In the genomic region with DNA sequence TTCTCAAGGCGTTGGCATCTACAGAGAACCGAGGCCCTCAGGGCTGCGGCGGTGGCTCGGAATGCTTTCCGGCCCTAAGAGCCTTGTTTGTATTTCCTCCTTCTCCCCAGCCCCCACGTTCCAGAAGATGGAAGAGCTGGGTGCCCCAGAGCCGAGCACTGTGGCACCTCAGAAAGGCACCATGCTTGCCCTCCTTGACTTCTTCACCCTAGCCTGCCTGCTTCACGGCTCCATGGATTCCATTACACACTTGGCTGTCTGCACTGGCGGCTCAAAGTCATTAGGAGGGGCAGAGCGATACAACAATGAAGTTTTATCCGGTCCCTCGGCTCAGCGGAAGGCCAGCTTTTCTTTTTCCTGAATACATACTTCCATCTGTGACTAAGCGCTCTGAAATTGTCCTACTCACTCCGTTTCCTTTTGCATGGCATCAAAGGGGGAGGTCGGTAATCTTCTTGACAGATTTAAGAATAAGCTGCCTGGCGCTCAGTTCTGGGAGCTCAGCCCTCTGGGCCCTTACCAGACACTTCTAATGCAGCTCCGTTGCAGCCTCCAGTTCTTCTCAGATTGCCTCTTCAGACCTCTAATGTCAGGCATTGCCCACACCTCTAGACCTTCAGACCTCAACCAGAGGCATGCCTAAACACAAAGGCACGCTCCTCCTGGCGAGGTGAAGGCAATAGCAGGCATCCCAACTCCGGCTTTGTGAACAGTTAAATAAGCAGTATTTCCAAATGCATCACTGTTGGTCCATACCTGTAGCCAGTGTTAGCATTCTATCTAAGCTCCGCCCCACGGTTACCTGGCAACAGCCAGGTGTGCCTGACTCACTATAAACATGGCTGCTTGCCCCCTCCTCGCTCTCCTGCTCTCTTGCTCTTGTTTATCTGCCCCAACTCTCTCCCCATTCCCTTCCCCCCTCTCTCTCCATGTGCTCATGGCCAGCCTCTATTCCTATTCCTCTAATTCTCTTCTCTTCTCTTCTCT, we compare ENCODE assay signal across 8 mouse cellular contexts.
DNase-seq lines count a peak whose midpoint lies in the region; ATAC-seq and TF ChIP-seq lines count a peak whose summit lies in the region.
"Had no signal": no experiment of that assay in that cellular context is flagged by ENCODE, and none has a peak within 500 bp of the region (broad histone marks: within the 10 kb centered on the region; RNA-seq: fewer than 3 reads in every experiment).

No protein-coding gene starts in this region.

- intact Hi-C loops in left cerebral cortex, postnatal 14 days (cut with DNase I), result no loop called here
- intact Hi-C loops in left cerebral cortex, postnatal 36 days (cut with DNase I), result no loop called here

- no peak overlapping the region for H3K9ac ChIP-seq in kidney, postnatal 0 days (ENCODE audit: low read depth, low read length)
- H3K9ac ChIP-seq in hindbrain, embryonic 12.5 days, result no peak overlapping the region
- H3K9ac ChIP-seq in midbrain, postnatal 0 days (replicated peaks; ENCODE audit: low read length, poor library complexity, severe bottlenecking), result peak overlapping the region; percentile 24; the same call in 1 of the 2 replicates
- H3K9ac ChIP-seq: liver, embryonic 15.5 days had no signal

- 50% methylated on average over 25 of the region's 25 CpGs for WGBS in kidney, postnatal 0 days
- 57% methylated on average over 25 of the region's 25 CpGs for WGBS in hindbrain, embryonic 12.5 days
- 29% methylated on average over 25 of the region's 25 CpGs for WGBS in midbrain, postnatal 0 days

- peak; percentile 52; the same call in 1 of the 2 replicates for ATAC-seq in kidney, postnatal 0 days (replicated peaks; ENCODE audit: low FRiP score, low read depth)
- 0 out of 2 replicates have a peak, but pooled peaks have one; percentile 26 for ATAC-seq in hindbrain, embryonic 12.5 days (ENCODE audit: low FRiP score)
- peak; percentile 60; the same call in 1 of the 2 replicates for ATAC-seq in midbrain, postnatal 0 days (ENCODE audit: low FRiP score)

- no peak for TF ChIP-seq CTCF in kidney, postnatal 0 days (IDR thresholded peaks at IDR 0.05; ENCODE audit: low read depth)
- TF ChIP-seq CTCF in midbrain, postnatal 0 days (IDR thresholded peaks at IDR 0.05), result no peak

- no peak overlapping the region for H3K27ac ChIP-seq in kidney, postnatal 0 days
- 0 out of 2 replicates have a peak overlapping the region, but pooled peaks have one; percentile 17 for H3K27ac ChIP-seq in hindbrain, embryonic 12.5 days
- peak overlapping the region; percentile 65 for H3K27ac ChIP-seq in midbrain, postnatal 0 days (ENCODE audit: low read depth, low read length)
- H3K27ac ChIP-seq: liver, embryonic 15.5 days had no signal

- H3K4me1 ChIP-seq in kidney, postnatal 0 days (replicated peaks; ENCODE audit: insufficient read depth, low read length), result no peaks in the 10 kb centered on the region
- peaks cover 12% of the 10 kb centered on the region for H3K4me1 ChIP-seq in hindbrain, embryonic 12.5 days
- H3K4me1 ChIP-seq in midbrain, postnatal 0 days (ENCODE audit: insufficient read depth, low read length), result 0 out of 2 replicates have a peak, but pooled peaks cover 4% of the 10 kb centered on the region
- H3K4me1 ChIP-seq: liver, embryonic 15.5 days had no signal

- H3K4me3 ChIP-seq in kidney, postnatal 0 days (replicated peaks; ENCODE audit: low read depth, low read length), result no peak overlapping the region
- H3K4me3 ChIP-seq in hindbrain, embryonic 12.5 days, result no peak overlapping the region
- H3K4me3 ChIP-seq in midbrain, postnatal 0 days (ENCODE audit: low read depth, low read length), result no peak overlapping the region
- H3K4me3 ChIP-seq: liver, embryonic 15.5 days had no signal

- H3K36me3 ChIP-seq in kidney, postnatal 0 days (ENCODE audit: insufficient read depth, low read length), result no peaks in the 10 kb centered on the region
- H3K36me3 ChIP-seq in hindbrain, embryonic 12.5 days, result no peaks in the 10 kb centered on the region
- no peaks in the 10 kb centered on the region for H3K36me3 ChIP-seq in midbrain, postnatal 0 days (ENCODE audit: insufficient read depth, low read length)
- H3K36me3 ChIP-seq: liver, embryonic 15.5 days had no signal

- H3K4me2 ChIP-seq in kidney, postnatal 0 days (ENCODE audit: low read length), result peak overlapping the region; percentile 46
- no peak overlapping the region for H3K4me2 ChIP-seq in hindbrain, embryonic 12.5 days (replicated peaks)
- H3K4me2 ChIP-seq in midbrain, postnatal 0 days (ENCODE audit: low read depth, low read length, poor library complexity, severe bottlenecking), result peak overlapping the region; percentile 29
- H3K4me2 ChIP-seq: liver, embryonic 15.5 days had no signal

- H3K9me3 ChIP-seq in kidney, postnatal 0 days (replicated peaks; ENCODE audit: low read length), result no peaks in the 10 kb centered on the region
- peaks cover 5% of the 10 kb centered on the region; the same call in 1 of the 2 replicates for H3K9me3 ChIP-seq in hindbrain, embryonic 12.5 days (replicated peaks)
- H3K9me3 ChIP-seq in midbrain, postnatal 0 days (ENCODE audit: low read length), result no peaks in the 10 kb centered on the region
- H3K9me3 ChIP-seq: liver, embryonic 15.5 days had no signal

- no peaks in the 10 kb centered on the region for H3K27me3 ChIP-seq in kidney, postnatal 0 days (ENCODE audit: insufficient read depth, low read length)
- no peaks in the 10 kb centered on the region for H3K27me3 ChIP-seq in hindbrain, embryonic 12.5 days
- H3K27me3 ChIP-seq in midbrain, postnatal 0 days (ENCODE audit: insufficient read depth, low read length), result no peaks in the 10 kb centered on the region
- H3K27me3 ChIP-seq: liver, embryonic 15.5 days had no signal

- DNase-seq in kidney, postnatal 0 days (ENCODE audit: low spot score), result peak; percentile 44
- DNase-seq in kidney, postnatal 25 days, result no peak
- peak; percentile 16 for DNase-seq in fibroblast of lung, adult 2 months (ENCODE audit: low read depth)
- peak; percentile 29 for DNase-seq in midbrain, postnatal 0 days (ENCODE audit: low spot score)
- no peak for DNase-seq in left cerebral cortex, postnatal 14 days (ENCODE audit: low spot score in 2 of 2)
- DNase-seq in left cerebral cortex, postnatal 36 days (ENCODE audit: low spot score in 2 of 2), result no peak

Comparison
In these comparisons a context has a peak if more than half of its experiments do, and no peak if none do; other contexts are left out.
1. DNase-seq: peak in kidney, postnatal 0 days (single experiment), fibroblast of lung, adult 2 months (single experiment) and midbrain, postnatal 0 days (single experiment); none in kidney, postnatal 25 days (0 of 2), left cerebral cortex, postnatal 14 days (0 of 2) and left cerebral cortex, postnatal 36 days (0 of 2).
2. Peak in every context shown above with its lines, with median percentiles within 50 percentile points of each other: ATAC-seq.